Mouse (Mus musculus) heart, postnatal 0 days (tissue): ENCODE data around the gene Hsd3b4.
"Not testable (repeated sequence)": the region's sequence is repeated elsewhere in the genome, so short reads cannot be mapped to it uniquely, and the experiment has no call there.

Experiments used
- CTCF ChIP-seq: IDR thresholded peaks from 2 replicates; pipeline ENCODE4 v1.5.1; 2016; ENCODE audit warnings: antibody characterized with exemption, control low read depth, low read depth
- EP300 ChIP-seq: IDR thresholded peaks from 2 replicates; pipeline ENCODE4 v1.6.1; 2016; ENCODE audit warnings: antibody characterized with exemption, low read depth

DNA sequence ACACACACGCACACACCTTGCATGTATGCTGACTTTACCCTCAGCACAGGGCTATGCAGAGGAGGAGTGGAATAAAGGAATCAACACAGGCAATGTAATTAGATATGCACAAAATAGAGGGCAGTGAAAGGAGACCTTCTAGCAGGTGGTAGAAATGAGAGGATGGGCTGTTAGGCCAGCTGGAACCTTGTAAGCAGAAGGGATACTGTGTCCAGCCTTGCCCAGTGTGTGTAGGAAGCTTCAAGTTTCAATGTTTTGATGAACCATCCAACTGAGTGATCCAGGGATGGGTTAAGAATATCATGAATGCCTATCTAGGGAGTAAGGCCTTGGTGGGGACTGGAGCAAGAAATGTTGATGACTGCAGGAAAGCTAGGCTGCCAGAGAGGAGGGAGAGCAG lies 38.2 kb upstream of the Hsd3b4 start:
- TF ChIP-seq EP300, CTCF: not testable (repeated sequence)
